Mouse (Mus musculus) natural killer cell, adult 2 months (primary cell): ENCODE results near the gene Gm20403.
A peak's percentile ranks its signal among the peaks of the same experiment; 100 is the strongest.
"Not testable (repeated sequence)": the region's sequence is repeated elsewhere in the genome, so short reads cannot be mapped to it uniquely, and the experiment has no call there.

Experiments
- DNase-seq, 2 experiments: peaks; one replicate each; pipeline ENCODE4 v3.0.0; 2022; ENCODE audit warnings: low spot score in 2 of 2

The Gm20403 gene

GRCm38 (mm10) chr12:54986052-54986717, at the start of gene Gm20403:
Gene Gm20403 (minus strand): TSS chr12:54986529.
- peak; percentile 47 to 51 for DNase-seq

GRCm38 (mm10) chr12:55027088-55027487, 40.8 kb upstream of the Gm20403 start:
- peak; percentile 17 for DNase-seq

- no peak for DNase-seq
Observed at GRCm38 (mm10) chr12:55023284-55023683, 37.0 kb upstream of the Gm20403 start.

- DNase-seq, result peak in 1 of 2 experiments; percentile 57
Observed at GRCm38 (mm10) chr12:55019421-55019877, 33.1 kb upstream of the Gm20403 start.

GRCm38 (mm10) chr12:55017119-55017721, 30.9 kb upstream of the Gm20403 start:
- no peak for DNase-seq

GRCm38 (mm10) chr12:55016339-55017118, 30.2 kb upstream of the Gm20403 start:
- peak in 1 of 2 experiments; percentile 23 for DNase-seq

GRCm38 (mm10) chr12:55015428-55015827, 29.1 kb upstream of the Gm20403 start:
- no peak for DNase-seq

- no peak for DNase-seq
Observed at GRCm38 (mm10) chr12:55013626-55014398, 27.5 kb upstream of the Gm20403 start, which contains the start of gene Baz1a. Gene Baz1a (minus strand): TSS chr12:55014348.

GRCm38 (mm10) chr12:55013031-55013430, 26.7 kb upstream of the Gm20403 start:
- DNase-seq, result no peak

GRCm38 (mm10) chr12:55007361-55008008, 21.2 kb upstream of the Gm20403 start:
- DNase-seq, result no peak

GRCm38 (mm10) chr12:55006071-55006470, 19.7 kb upstream of the Gm20403 start:
- no peak for DNase-seq

- DNase-seq, result no peak
Observed at GRCm38 (mm10) chr12:55004396-55004795, 18.1 kb upstream of the Gm20403 start.

- DNase-seq, result no peak
Observed at GRCm38 (mm10) chr12:55003843-55004242, 17.5 kb upstream of the Gm20403 start.

GRCm38 (mm10) chr12:55002532-55002931, 16.2 kb upstream of the Gm20403 start:
- DNase-seq, result not testable (repeated sequence)

GRCm38 (mm10) chr12:54999016-54999690, 12.8 kb upstream of the Gm20403 start:
- DNase-seq, result peak; percentile 93 to 94

GRCm38 (mm10) chr12:54998411-54998810, 12.1 kb upstream of the Gm20403 start:
- DNase-seq, result peak in 1 of 2 experiments; percentile 14

GRCm38 (mm10) chr12:54996979-54997474, 10.7 kb upstream of the Gm20403 start:
- DNase-seq, result no peak

- DNase-seq, result no peak
Observed at GRCm38 (mm10) chr12:54995965-54996364, 9.6 kb upstream of the Gm20403 start.

- no peak for DNase-seq
Observed at GRCm38 (mm10) chr12:54994418-54994817, 8.1 kb upstream of the Gm20403 start.

GRCm38 (mm10) chr12:54994068-54994386, 7.7 kb upstream of the Gm20403 start:
- no peak for DNase-seq
